Mouse (Mus musculus) left cerebral cortex, postnatal 25 days (tissue): Measurements from ENCODE around the gene Gpt2. TPM values are rescaled to one million over a fixed set of nuclear protein-coding genes. Genes with fewer than 3 reads are reported as not detected.

ENCODE experiments used
- DNase-seq, 2 experiments: peaks; one replicate each; pipeline ENCODE4 v3.0.0; 2022; ENCODE audit warnings: low spot score in 2 of 2, mixed read lengths in 1 of 2
- intact Hi-C: fragments of 180-260 bp; cut with DNase I; formaldehyde crosslinking; loops from one replicate; pipeline ENCODE4 v1.15.1; 2025
- total RNA-seq, 2 experiments: library from RNA; stranded (reverse); gene quantifications; 2 replicates each; pipeline ENCODE4 v1.2.3; 2021

Gene Gpt2
- total RNA-seq, 2 experiments from 2014 or later: 52.8 to 60.2 TPM

- intact Hi-C loops: no loop called here
- DNase-seq: no peak
These were observed 71.0 kb downstream of the Gpt2 start for GRCm38 (mm10) chr8:85563336-85563735.

DNA sequence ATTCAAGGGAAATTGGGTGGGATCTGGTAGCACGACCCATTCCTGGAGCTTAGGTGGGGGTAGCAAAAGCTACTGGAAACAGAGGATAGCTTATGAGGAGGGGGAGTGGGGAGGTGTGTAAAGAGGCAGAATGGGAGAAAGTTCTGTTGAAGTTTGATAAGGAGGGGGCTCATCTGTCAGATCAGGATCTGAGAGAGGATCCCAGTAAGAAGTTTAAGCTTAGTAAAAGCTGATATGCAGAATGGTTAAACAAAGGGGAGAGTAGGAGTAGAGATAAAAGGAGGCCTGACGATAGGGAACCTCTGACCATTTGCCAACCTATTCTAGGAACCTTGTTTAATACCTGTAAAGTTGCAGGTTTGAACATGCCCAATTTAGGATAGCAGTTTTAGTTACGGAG lies 72.8 kb downstream of the Gpt2 start:
- intact Hi-C loops: no loop called here
- DNase-seq: no peak

DNA sequence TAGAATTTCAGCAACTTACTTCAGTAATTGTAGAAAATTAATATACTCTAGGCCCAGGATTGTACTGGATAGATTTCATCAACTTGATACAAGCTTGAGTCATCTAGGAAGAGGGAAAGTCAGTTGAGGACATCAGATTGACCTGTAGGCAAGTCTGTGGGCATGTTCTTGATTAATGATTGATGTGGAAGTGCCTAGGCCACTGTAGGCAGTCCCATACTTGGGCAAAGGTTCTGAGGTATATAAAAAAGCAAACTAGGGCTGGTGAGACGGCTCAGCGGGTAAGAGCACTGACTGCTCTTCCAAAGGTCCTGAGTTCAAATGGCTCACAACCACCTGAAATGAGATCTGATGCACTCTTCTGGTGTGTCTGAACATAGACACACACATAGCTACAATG lies 75.4 kb downstream of the Gpt2 start:
- no peak for DNase-seq
- intact Hi-C loops: no loop called here

GRCm38 (mm10) chr8:85570466-85570865 lies 78.1 kb downstream of the Gpt2 start:
- no peak for DNase-seq
- intact Hi-C loops: no loop called here

- peak in 1 of 2 experiments; percentile 30 for DNase-seq
- intact Hi-C loops: no loop called here
These were observed 81.7 kb downstream of the Gpt2 start for GRCm38 (mm10) chr8:85573972-85574496.

Other genes starting within 250 kb of the Gpt2 start
- 10 to 100 TPM; 27.1 to 31.9 TPM for gene Orc6, start 192.9 kb upstream of the Gpt2 start, total RNA-seq
- 100 to 1,000 TPM; 137 to 143 TPM for gene Vps35, start 192.8 kb upstream of the Gpt2 start, total RNA-seq
- 1 to 10 TPM; 2.2 to 2.6 TPM for gene Mylk3, start 106.2 kb upstream of the Gpt2 start, total RNA-seq
- gene 4921524J17Rik, start 59.7 kb upstream of the Gpt2 start, total RNA-seq: 10 to 100 TPM; 12.9 to 13.8 TPM
- gene Dnaja2, start 62.8 kb downstream of the Gpt2 start, total RNA-seq: 100 to 1,000 TPM; 167 to 190 TPM
- gene Neto2, start 208.3 kb downstream of the Gpt2 start, total RNA-seq: 10 to 100 TPM; 75.6 to 75.8 TPM